Mouse (Mus musculus) CD4-positive, CD25-positive, alpha-beta regulatory T cell, adult 4 months (primary cell): ENCODE results near the gene Etl4. TPM values are rescaled to one million over a fixed set of nuclear protein-coding genes. Genes with fewer than 3 reads are reported as not detected.

Experiments used
- ATAC-seq: one replicate; pipeline ENCODE4 v1.8.0; 2017
- polyA plus RNA-seq, 2 experiments: library from polyadenylated mRNA; unstranded; fragments of 100-300 nt; shearing (Covaris generic); gene quantifications; one replicate each; pipeline ENCODE4 v1.2.1; 2017

Gene Etl4
- polyA plus RNA-seq, result not detected

DNA sequence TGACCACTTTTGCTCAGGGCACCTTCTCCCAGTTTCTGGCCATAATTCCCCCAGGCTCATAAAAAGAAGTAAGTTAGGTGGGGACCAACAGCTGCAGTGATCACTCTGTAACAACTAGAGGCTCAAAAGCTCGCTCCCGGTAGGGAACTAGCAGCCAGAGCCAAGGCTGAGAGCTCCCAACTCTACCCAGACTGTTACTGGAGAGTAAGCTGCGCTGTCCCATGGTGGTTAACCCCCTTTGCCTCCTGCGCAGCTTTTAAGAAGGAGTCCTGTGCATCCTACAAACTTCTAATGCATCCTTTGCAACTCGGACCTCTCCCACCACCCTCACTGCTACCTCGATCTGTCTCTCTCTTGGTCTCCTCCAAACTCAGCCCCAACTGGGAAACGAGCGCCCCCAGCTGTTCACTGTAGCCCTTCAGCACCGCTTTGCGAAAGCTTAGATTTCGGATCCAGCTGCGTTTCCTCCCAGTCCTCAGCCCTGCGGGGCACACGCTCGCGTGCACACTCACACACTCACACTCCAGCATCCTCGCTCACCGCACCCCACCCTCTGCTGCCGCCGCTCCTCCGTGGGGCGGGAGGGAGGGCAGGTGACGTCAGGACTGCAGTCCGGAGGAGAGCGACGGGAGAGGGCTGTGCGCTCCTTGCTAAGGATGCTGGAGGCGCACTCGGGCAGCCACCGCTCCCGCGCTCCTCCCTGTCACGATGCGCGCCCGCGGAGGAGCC is at the start of gene Etl4:
TSS of gene Etl4 (plus strand) at position 610 of the 729 bp plus-strand sequence.
- ATAC-seq, result no peak

DNA sequence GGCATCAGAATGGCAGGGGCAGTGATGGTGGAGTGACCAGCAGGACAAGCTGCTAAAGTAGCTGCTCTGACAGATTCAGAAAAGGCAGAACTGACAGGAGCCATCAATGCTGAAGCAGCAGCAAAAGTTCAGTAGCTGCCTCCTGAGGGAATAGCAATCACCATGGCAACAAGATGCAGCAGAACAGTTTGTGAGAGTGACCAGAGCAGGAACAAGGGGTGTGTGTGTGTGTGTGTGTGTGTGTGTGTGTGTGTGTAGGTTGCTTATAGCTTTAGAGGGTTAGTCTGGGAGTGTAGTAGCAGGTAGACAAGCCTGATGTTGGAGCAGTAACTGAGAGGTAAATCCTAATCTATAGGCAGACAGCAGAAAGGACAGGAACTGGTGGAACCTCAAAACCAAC is 40.4 kb upstream of the Etl4 start:
- ATAC-seq, result no peak

DNA sequence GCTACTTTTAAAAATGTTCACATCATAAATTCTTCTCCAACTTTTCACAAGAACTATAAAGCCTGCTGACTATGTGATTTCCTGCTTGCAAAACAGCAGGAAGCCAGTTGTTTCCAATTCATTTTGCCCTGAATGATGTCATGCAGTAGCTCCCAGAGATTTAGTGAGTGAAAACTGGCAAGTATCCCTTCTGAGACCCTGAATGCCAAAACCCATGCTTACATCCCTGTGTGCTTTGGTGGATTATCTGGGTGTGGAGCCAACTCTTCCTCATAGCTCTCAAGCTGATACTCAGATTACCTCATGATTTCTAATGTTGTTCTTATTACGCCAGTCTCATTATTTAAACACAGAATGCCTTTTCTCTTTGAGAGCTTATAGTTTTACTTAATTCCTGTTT is 37.7 kb upstream of the Etl4 start:
- ATAC-seq, result no peak

DNA sequence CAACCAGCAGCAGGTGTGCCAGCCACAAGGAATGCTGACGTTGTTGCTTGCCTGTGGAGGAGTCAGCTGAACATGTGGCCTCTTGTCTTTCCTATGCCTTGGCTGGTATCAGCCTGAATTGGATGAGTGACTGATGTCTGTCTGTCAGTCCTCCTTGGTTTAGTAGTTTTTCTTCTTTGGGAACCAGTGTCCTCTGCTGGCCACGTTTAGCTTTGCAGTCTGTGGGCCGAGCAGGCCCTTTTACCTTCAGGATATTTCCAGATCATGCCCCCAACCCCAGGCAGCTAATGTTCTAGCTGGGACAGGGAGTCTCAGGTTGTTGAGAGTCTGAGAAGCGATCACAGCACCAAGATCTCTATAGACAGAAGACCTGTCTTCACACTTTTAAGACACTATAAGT is 18.7 kb upstream of the Etl4 start:
- no peak for ATAC-seq

DNA sequence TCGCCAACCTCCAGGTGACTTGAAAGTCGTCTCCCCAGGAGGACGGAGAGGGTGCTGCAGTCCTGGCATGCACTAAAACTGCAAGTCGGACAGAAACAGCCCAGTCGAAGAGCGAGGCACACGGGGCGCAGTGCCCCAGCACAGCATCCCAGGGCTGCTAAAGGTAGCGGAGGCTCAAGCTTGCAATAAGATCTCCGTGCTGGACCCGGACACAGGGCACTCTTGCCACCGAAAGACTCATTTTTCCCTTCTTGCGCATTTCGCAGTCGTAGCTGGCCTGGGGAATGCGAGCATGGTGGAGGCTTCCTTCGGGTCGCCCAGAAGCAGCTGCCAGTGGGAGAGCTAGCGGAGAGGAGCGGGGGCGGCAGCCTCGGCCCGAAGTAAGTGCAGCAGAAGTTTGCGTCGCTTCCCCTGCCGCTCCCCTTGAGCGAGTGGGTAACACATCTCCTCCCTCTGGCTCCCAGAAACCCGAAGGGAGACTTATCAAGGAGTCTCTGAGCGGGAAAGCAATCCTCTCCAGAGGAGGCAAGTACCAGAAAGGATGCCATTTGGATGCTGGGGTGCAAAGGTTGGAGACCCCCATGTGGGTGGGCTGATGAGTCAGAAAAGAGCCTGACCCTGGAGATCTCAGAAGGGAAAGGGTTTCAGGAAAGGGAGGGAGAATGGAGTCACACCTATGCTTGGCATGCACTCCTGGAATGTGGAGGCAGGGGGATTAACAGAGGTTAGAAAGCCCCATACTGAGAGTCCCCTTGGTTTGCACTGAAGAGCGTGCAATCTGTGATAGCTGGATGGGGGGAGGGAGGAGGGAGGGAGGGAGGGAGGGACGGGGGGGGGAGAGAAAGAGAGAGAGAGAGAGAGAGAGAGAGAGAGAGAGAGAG is 560 bp downstream of the Etl4 start:
- ATAC-seq, result no peak

DNA sequence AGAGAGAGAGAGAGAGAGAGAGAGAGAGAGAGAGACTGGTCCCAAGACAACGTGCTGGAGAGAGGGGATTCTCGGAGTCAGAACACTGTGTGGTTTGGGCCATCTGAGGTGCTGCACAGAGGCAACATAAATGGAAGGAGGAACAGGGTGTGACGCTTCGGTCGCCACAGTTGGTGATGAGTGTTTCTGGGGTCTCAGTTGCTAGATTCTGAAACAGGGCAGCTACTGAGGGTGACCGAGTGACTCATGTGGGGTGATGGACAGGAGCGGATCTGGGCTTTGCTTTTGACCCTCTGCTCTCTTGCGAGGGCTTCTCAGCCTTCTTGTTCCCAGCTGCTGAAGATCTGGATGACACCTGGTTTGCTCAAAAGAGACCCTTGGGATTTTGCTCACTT is 1.2 kb downstream of the Etl4 start:
- no peak for ATAC-seq

DNA sequence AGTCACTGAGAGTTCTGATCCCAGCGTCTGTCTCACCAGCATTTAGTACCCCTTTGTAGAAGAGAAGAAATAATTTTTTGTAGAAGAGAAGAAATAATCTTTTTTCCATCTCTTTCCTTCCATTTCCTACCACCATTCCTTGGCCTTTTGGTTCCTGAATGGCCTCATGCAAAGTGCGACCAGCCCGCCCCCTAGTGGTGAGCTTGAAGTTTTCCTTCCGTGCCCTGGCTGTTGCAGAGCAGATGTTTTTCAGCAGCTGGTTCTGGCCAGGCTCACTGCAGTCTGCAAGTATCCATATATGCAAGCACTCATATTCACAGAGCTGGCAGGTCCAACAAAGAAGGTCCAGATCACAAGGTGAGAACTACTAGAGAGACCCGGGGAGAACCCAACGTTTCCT is 9.6 kb downstream of the Etl4 start:
- no peak for ATAC-seq

DNA sequence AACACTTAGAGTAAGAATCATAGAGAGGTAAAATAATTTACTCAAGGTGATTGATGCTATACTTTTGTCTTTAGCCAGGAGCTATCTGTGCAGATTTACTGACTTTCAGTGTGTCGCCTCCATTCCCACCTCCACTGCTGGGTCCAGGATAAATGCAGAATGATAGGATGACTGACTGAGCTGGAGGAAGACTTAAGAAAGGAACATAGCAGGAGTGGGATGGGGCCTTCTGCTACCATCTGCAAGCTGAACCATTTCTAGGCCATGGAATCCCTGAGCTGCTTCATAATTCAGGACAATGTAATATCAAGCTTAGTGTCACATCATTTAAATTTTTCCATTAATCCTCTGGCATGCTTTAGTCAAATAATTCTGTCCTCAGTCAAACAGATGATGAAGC is 20.4 kb downstream of the Etl4 start:
- no peak for ATAC-seq

DNA sequence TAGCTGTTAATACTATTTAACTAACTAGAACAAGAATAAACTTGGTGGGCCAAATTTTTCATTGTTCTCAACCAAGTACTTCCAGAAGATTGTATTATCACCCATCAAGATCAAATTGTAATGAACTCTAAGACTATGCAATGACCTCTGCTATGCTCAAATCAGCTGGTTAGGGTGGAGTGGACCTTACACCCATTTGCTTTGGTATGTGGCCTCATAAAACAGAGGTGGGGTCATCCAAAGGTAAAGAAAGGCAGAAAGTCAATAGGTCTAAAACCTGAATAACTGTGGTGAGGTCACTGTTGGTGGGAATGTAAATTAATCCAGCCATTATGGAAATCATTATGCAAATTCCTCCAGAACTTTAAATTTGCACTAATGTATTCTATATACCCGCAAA is 24.3 kb downstream of the Etl4 start:
- ATAC-seq, result no peak

DNA sequence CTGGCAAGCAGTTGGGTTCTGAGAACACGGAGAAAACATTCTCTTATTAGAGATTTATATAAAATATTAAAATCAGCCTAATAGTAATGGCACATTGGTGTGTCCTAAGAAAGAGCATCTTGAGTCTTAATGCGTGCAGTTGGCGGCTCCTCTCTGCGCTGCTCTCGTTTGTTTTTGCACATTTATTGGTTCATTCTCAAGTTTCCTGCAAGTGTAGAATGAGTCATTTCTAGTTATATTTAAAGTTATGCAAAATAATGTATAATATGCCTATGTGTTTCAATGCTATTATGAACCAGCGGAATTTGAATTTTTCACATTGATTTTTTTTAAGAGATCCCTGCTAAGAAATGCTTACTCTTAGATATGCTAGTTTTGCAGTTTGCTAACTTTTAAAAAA is 35.6 kb downstream of the Etl4 start:
- ATAC-seq, result no peak

DNA sequence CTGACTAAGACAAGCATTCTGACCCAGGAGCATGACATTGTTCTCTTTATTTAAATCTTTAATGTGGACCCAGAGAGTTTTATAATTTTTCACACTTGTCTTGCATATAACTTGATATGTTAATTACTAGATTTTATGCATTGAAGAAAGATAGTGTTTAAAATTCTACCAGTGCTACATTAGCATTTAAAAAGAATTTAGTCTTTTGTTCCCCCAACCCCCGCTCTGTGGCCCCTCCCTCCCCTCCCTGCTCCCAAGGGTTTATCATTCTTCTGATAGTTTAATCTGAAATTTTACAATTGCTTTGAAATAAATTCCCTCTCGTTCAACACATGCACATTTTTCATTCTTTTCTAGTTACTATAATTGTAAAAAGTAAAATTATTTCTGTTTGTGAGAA is 43.4 kb downstream of the Etl4 start:
- ATAC-seq, result no peak

DNA sequence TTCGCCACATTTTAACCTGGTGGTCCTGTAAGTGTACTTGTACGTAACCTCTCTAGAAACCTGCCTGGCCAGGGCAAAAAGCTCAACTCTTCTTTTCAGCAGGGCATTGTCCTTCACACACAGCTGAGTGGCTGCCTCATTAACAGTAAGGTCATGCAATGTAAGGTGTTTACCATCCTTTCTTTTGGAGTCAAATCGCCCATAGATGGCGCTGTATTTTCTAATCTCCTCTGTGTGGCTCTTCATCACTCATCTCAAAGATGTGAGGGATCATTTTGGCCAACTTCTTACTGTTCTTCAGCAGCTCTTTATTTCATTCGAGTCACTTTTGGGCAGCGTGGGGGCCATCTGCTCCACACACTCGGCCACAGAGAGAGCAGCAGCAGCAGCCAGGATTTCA is 56.9 kb downstream of the Etl4 start:
- no peak for ATAC-seq

DNA sequence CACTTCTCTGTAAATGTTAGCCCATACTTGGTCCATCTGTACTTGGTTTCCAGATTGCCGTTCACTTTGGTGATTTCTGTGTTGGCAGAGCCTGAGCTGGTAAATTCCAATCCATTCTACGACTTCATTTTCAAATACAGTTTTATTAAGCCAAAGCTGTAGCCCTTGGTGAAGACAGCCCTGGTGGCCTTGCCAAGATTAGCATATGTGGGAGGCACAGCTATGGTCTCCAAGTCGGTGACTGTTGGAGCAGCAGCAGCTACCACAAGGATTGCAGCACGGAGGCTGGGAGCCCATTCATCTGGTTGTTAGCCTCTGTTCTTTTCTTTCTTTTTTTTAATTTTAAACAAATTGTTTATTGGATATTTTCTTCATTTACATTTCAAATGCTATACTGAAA is 128.1 kb downstream of the Etl4 start:
- no peak for ATAC-seq

DNA sequence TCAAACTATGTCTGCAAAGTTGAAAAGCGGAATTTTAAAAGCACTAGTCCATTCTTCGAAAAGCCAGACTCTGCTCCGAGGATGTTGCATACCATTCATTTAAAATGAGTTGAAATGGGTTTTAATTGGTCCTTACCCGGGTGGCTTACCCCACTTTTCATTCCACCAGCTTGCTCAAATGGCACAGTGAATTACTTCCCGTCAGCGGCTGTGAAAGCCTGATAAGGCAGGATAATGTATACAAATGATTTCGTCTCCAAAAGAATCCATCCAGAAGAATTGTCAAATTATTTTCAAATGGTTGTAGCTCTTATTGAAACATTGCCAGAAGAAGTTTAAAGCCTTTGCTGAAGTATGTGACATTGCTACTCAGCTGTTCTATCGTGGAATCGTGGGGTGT is 162.8 kb downstream of the Etl4 start:
- no peak for ATAC-seq

DNA sequence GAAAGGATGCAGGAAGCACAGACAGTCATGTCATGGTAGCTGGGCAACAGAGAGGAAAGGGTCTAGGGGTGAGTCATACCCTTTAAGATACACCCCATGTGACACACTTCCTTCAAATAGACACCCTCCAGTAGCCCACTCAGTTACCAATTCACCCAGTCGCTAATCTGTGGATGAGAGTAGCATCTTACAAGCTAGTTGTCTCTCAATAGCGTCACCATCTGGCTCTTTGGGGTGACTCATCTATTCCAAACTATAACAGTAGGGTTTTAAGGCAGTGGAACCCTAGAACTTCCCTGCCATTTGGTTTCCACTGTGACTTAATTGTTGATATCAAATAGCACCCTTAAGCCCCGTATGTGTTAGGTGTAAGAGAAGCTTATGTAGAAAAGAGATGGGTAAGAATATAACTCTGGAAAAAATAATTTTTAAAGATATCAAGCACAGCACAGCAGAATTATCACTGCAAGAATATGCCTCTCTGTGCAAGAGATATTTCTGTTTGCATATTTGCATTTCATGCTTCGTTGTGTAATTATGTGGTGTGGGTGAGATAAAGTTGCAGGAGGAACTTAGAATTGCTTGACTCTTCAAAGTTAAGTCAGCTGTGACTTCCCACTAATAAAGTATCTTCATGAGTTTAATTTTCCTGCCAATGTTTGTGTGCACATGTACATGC is 166.7 kb downstream of the Etl4 start:
- ATAC-seq, result no peak

DNA sequence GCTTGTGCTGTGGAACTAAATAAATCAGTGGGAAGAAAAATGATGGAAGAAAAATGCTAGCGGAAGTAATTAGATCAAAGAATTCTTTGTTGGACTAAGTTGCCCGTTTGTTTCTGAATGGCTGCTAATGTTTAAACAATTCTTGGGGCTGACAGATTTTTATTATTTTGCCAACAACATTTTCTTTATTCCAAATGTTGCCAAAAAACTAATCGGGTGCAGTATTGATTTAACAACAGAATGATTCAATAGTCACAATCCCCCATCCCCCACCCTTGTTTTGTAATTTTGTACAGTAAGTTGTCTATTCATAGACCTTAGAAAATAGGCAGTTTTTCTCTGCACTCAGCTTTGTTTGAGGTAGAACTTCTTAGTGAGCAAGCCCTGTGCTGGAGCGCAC is 175.2 kb downstream of the Etl4 start:
- no peak for ATAC-seq

DNA sequence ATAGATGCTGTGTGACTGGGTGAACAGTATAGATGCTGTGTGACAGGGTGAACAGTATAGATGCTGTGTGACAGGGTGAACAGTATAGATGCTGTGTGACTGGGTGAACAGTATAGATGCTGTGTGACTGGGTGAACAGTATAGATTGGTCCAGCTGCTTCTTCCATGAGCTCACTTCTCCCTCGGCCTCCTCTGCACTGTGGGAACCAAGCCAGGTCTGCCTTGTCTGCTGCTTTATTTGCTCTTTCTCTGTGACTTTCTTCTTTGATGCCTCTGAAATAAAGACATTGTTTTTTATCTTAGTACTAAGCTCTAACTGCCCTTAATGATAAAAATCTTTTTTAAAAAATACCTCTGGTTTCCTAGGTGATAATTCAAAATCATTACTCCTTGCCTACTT is 195.9 kb downstream of the Etl4 start:
- no peak for ATAC-seq

DNA sequence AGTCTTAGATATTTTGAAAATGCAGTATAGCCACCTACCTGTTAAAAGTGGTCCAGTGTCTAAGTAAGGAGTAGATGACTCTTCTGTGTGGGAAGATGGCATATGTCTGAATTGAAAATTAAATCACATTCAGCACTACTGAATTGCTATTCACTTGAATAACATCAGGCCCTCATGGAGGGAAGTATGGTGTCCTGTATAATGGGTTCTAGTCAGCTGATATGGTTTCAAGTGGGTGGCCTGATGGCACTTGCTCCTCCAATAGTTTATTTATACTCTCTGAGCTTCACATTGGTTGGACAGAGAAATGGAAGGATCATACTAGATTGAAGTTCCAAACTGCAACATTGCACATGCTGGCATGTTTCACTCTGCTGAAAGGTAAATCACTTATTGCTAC is 202.1 kb downstream of the Etl4 start:
- no peak for ATAC-seq

DNA sequence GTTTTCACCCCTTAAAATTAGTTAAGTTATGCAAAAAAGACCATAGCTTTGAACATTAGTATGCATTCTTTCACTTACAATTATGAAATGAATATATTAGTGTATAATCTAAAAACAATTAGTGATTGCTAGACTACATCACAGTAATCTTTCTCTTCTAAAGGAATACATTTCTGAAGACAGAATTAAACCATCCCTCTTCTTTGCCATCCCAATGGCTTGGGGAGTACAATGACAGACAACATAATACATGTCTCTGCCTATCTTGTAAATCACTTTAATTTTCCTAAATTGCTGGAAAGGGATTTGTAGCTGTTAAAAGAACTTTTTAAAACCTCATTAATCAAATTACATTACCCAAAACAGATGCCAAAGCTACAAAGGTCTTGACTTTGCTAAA is 216.3 kb downstream of the Etl4 start:
- no peak for ATAC-seq

DNA sequence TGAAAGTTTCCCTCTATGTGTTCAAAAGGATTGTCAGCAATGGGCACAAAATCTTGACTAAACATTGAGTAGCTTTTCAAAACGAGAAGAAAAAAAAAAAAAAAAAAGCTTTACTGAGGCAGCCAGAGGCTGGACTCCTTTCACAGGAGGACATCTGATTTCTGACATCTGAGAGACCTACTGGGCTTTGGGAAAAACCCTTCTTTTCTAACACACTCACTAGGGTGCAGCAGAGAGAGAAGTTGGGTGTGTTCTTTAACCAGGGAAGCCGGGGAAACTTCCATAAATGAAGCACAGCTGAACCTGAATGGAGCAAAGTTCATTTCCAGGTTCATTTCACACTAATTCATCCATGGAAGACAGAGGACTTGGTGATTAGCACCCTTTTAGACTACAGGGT is 222.2 kb downstream of the Etl4 start:
- no peak for ATAC-seq

DNA sequence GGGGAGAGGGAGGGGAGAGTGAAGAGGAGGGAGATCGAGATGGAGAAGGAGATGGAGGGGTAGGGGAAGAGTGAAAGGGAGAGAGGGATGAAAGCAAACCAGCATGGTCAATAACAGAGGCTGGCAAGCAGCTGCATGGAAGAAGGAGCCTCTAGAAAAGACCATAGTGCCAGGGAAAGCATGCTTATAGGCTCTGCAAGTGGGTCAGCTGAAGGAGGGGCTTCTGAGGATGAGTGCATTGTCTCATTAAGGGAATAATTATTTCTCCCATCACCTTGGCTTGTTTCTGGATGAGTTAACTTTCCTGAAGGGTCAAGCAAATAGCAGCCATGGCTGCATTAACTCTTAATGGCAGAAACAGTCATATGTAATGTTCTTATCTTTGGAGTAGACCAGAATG is 228.8 kb downstream of the Etl4 start:
- ATAC-seq, result no peak

DNA sequence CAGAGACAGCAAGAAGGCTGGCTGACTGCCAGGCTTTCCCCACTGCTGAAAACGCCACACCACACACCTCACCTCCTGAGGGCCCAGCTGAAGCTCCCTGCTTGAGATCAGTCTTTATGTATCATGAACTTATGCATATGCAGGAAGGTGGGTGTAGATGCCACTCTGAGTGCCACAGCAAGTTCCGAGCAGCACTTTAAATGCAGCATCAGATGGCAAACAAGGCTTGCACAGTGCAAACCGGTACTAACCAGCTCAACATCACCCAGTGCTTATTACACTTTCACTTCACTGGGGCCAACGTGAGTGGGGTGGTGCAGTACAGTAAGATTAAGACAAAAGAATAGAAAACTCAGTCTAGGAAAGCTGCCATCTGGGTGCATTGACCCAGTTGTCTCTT is 235.8 kb downstream of the Etl4 start:
- no peak for ATAC-seq

DNA sequence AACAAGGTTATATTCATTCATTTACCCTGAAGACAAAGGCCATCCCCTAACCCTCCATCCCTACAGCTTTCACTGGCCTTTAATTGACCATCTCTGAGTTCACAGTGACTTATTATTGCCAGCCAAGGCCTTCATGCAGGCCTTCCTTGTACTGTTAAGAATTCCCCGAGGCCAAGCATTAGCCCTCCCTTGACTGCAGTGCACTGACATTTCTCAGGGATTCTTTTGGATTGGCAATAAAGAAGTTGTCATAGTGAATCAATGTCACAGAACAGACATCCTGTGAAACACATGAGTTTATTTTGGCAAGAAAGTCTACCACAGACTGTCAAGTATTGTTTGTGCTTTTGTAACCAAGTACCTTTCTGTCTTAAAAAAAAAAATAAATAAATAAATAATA is 257.5 kb downstream of the Etl4 start:
- no peak for ATAC-seq

DNA sequence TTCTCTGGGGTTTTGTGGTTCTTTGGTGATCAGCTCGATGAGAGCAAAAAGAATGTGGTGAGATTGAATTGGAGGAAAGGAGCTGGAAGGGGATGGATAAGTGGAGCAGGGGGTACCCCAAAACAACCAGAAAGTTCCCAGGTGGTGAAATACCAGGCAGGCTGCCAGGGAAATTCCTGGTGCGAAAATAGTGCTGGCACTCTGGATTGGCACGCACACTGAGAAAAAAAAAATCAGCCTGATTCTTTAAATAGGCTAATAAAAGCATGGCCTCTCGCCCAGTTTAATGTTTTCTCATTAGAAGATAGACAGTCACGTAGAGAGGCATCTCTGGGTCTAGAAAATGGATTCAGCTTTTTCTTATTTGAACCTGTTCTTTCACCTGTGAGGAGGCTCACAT is 258.0 kb downstream of the Etl4 start:
- ATAC-seq, result no peak
